Mouse (Mus musculus): ENCODE data around the gene Plekhg4. TPM values are rescaled to one million over a fixed set of nuclear protein-coding genes. Genes with fewer than 3 reads are reported as not detected.

Plekhg4 gene
- polyA plus RNA-seq, 1 experiment from 2014 or later, result 0.23 TPM

GRCm38 (mm10) chr8:105409947-105410346 lies 36.9 kb downstream of the Plekhg4 start:
- no peaks in the 10 kb centered on the region for H3K9me3 ChIP-seq (ENCODE audit: control insufficient read depth, low read length)
- no peak overlapping the region for H3K27ac ChIP-seq (replicated peaks in 1 of 2; ENCODE audit: control insufficient read depth in 1 of 2, insufficient read depth in 1 of 2, low read depth in 2 of 2, low read length in 2 of 2)
- no peaks in the 10 kb centered on the region for H3K36me3 ChIP-seq (ENCODE audit: control insufficient read depth, insufficient read depth, low read length)
- peaks cover 4 to 7% of the 10 kb centered on the region in 2 experiments for H3K4me1 ChIP-seq (ENCODE audit: control insufficient read depth in 2 of 2, insufficient read depth in 2 of 2, low read length in 2 of 2)
- H3K4me3 ChIP-seq (ENCODE audit: control insufficient read depth in 1 of 2, insufficient read depth in 1 of 2, low read depth in 1 of 2, low read length in 2 of 2), result no peak overlapping the region
- WGBS, result 90% methylated on average over 6 of the region's 6 CpGs
- H3K9ac ChIP-seq (ENCODE audit: low read length), result no peak overlapping the region
- no peak for ATAC-seq (ENCODE audit: insufficient number of reproducible peaks, insufficient read depth, low FRiP score, low read depth)
- no peak overlapping the region for H3K4me2 ChIP-seq (ENCODE audit: low read length)
- H3K27me3 ChIP-seq (ENCODE audit: control insufficient read depth, insufficient read depth, low read length), result peaks cover 28% of the 10 kb centered on the region

- peak within 1 kb of the TSS; percentile 64 for H3K4me2 ChIP-seq (ENCODE audit: low read length)
- 3% methylated on average over 33 of the region's 34 CpGs for WGBS
- no peaks in the 10 kb centered on the region for H3K36me3 ChIP-seq (ENCODE audit: control insufficient read depth, insufficient read depth, low read length)
- no peak within 1 kb of the TSS for H3K27ac ChIP-seq (replicated peaks in 1 of 2; ENCODE audit: control insufficient read depth in 1 of 2, insufficient read depth in 1 of 2, low read depth in 2 of 2, low read length in 2 of 2)
- H3K4me3 ChIP-seq (ENCODE audit: control insufficient read depth in 1 of 2, insufficient read depth in 1 of 2, low read depth in 1 of 2, low read length in 2 of 2), result peak within 1 kb of the TSS; percentile 16 to 31; a peak in 3 of 4 replicates
- H3K4me1 ChIP-seq (ENCODE audit: control insufficient read depth in 2 of 2, insufficient read depth in 2 of 2, low read length in 2 of 2), result peaks cover 4 to 7% of the 10 kb centered on the region in 2 experiments
- no peaks in the 10 kb centered on the region for H3K9me3 ChIP-seq (ENCODE audit: control insufficient read depth, low read length)
- peak; percentile 47; the same call in 1 of the 2 replicates for ATAC-seq (ENCODE audit: insufficient number of reproducible peaks, insufficient read depth, low FRiP score, low read depth)
- H3K9ac ChIP-seq (ENCODE audit: low read length), result no peak within 1 kb of the TSS
- H3K27me3 ChIP-seq (ENCODE audit: control insufficient read depth, insufficient read depth, low read length), result peaks cover 37% of the 10 kb centered on the region
These were observed 40.3 kb downstream of the Plekhg4 start, which contains the start of the genes Kctd19 and Lrrc36 for GRCm38 (mm10) chr8:105413391-105413790. Kctd19 (minus strand) TSS chr8:105413502. Lrrc36 (plus strand) TSS chr8:105413571.

GRCm38 (mm10) chr8:105418992-105419391 lies 45.9 kb downstream of the Plekhg4 start:
- no peak for ATAC-seq (ENCODE audit: insufficient number of reproducible peaks, insufficient read depth, low FRiP score, low read depth)
- Histone ChIP-seq H3K9me3 (ENCODE audit: control insufficient read depth, low read length) (no peaks in the 10 kb centered on the region), H3K4me1 (ENCODE audit: control insufficient read depth in 2 of 2, insufficient read depth in 2 of 2, low read length in 2 of 2) (no peaks in the 10 kb centered on the region), H3K27me3 (ENCODE audit: control insufficient read depth, insufficient read depth, low read length) (peaks cover 18% of the 10 kb centered on the region), H3K27ac (replicated peaks in 1 of 2; ENCODE audit: control insufficient read depth in 1 of 2, insufficient read depth in 1 of 2, low read depth in 2 of 2, low read length in 2 of 2) (no peak overlapping the region), H3K9ac (ENCODE audit: low read length) (no peak overlapping the region), H3K36me3 (ENCODE audit: control insufficient read depth, insufficient read depth, low read length) (no peaks in the 10 kb centered on the region), H3K4me2 (ENCODE audit: low read length) (no peak overlapping the region), H3K4me3 (ENCODE audit: control insufficient read depth in 1 of 2, insufficient read depth in 1 of 2, low read depth in 1 of 2, low read length in 2 of 2) (no peak overlapping the region)
- WGBS, result 81% methylated on average over 2 of the region's 2 CpGs

DNA sequence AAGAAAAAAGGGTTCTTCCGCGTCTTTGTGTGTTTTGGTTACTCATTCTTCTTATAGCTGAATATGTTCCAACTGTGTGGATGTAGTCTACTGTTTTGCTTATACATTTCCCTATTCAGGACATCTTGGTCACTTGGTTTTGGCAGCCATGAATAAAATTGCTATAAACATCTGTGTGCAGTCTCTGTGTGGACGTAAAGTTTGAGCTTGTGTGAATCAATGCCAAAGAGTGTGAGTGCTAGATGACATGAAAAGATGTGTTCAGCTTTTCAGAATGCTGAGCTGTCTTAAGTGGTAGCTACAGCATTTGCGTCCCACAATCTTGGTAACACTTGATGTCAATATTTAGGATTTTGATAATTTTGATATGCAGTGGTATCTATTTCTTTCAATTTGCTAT lies 46.7 kb downstream of the Plekhg4 start:
- H3K9ac ChIP-seq (ENCODE audit: low read length), result no peak overlapping the region
- no peaks in the 10 kb centered on the region for H3K4me1 ChIP-seq (ENCODE audit: control insufficient read depth in 2 of 2, insufficient read depth in 2 of 2, low read length in 2 of 2)
- no peaks in the 10 kb centered on the region for H3K36me3 ChIP-seq (ENCODE audit: control insufficient read depth, insufficient read depth, low read length)
- ATAC-seq (ENCODE audit: insufficient number of reproducible peaks, insufficient read depth, low FRiP score, low read depth), result no peak
- H3K9me3 ChIP-seq (ENCODE audit: control insufficient read depth, low read length), result no peaks in the 10 kb centered on the region
- no peak overlapping the region for H3K4me2 ChIP-seq (ENCODE audit: low read length)
- H3K4me3 ChIP-seq (ENCODE audit: control insufficient read depth in 1 of 2, insufficient read depth in 1 of 2, low read depth in 1 of 2, low read length in 2 of 2), result no peak overlapping the region
- WGBS, result 84% methylated on average over 4 of the region's 4 CpGs
- H3K27me3 ChIP-seq (ENCODE audit: control insufficient read depth, insufficient read depth, low read length), result 0 out of 2 replicates have a peak, but pooled peaks cover 10% of the 10 kb centered on the region
- H3K27ac ChIP-seq (replicated peaks in 1 of 2; ENCODE audit: control insufficient read depth in 1 of 2, insufficient read depth in 1 of 2, low read depth in 2 of 2, low read length in 2 of 2), result no peak overlapping the region

- Histone ChIP-seq H3K27ac (replicated peaks in 1 of 2; ENCODE audit: control insufficient read depth in 1 of 2, insufficient read depth in 1 of 2, low read depth in 2 of 2, low read length in 2 of 2) (no peak overlapping the region), H3K4me1 (ENCODE audit: control insufficient read depth in 2 of 2, insufficient read depth in 2 of 2, low read length in 2 of 2) (no peaks in the 10 kb centered on the region), H3K36me3 (ENCODE audit: control insufficient read depth, insufficient read depth, low read length) (no peaks in the 10 kb centered on the region), H3K4me2 (ENCODE audit: low read length) (no peak overlapping the region), H3K27me3 (ENCODE audit: control insufficient read depth, insufficient read depth, low read length) (no peaks in the 10 kb centered on the region), H3K9ac (ENCODE audit: low read length) (no peak overlapping the region), H3K9me3 (ENCODE audit: control insufficient read depth, low read length) (no peaks in the 10 kb centered on the region), H3K4me3 (ENCODE audit: control insufficient read depth in 1 of 2, insufficient read depth in 1 of 2, low read depth in 1 of 2, low read length in 2 of 2) (no peak overlapping the region)
- 60% methylated on average over 1 of the region's 1 CpGs for WGBS
- ATAC-seq (ENCODE audit: insufficient number of reproducible peaks, insufficient read depth, low FRiP score, low read depth), result no peak
These were observed 48.9 kb downstream of the Plekhg4 start for GRCm38 (mm10) chr8:105422006-105422405.

DNA sequence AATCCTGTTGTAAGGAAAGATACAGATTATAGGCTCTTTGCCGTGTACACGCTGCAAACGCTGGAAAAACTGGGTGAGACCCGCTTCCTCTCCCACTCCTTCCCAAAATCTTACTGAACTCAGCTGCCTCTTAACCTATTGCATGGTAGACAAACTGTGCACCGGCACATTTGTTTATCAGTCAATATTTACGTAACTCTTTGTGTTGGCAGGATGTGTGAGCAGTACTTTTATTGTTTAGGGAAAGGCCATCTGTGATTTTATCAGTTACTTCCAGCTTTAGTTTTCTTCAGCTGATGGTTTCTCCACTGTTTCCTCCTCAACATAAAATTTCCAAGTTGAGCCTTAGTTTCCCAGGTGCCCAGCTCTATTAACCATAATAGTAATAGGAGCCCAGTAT lies 53.8 kb downstream of the Plekhg4 start:
- WGBS, result 58% methylated on average over 6 of the region's 6 CpGs
- no peak overlapping the region for H3K4me2 ChIP-seq (ENCODE audit: low read length)
- H3K9ac ChIP-seq (ENCODE audit: low read length), result no peak overlapping the region
- no peaks in the 10 kb centered on the region for H3K9me3 ChIP-seq (ENCODE audit: control insufficient read depth, low read length)
- H3K4me3 ChIP-seq (ENCODE audit: control insufficient read depth in 1 of 2, insufficient read depth in 1 of 2, low read depth in 1 of 2, low read length in 2 of 2), result no peak overlapping the region
- H3K36me3 ChIP-seq (ENCODE audit: control insufficient read depth, insufficient read depth, low read length), result no peaks in the 10 kb centered on the region
- no peak overlapping the region for H3K27ac ChIP-seq (replicated peaks in 1 of 2; ENCODE audit: control insufficient read depth in 1 of 2, insufficient read depth in 1 of 2, low read depth in 2 of 2, low read length in 2 of 2)
- no peak for ATAC-seq (ENCODE audit: insufficient number of reproducible peaks, insufficient read depth, low FRiP score, low read depth)
- no peaks in the 10 kb centered on the region for H3K27me3 ChIP-seq (ENCODE audit: control insufficient read depth, insufficient read depth, low read length)
- no peaks in the 10 kb centered on the region for H3K4me1 ChIP-seq (ENCODE audit: control insufficient read depth in 2 of 2, insufficient read depth in 2 of 2, low read length in 2 of 2)

GRCm38 (mm10) chr8:105431743-105432515 lies 58.9 kb downstream of the Plekhg4 start:
- no peak for ATAC-seq (ENCODE audit: insufficient number of reproducible peaks, insufficient read depth, low FRiP score, low read depth)
- 63% methylated on average over 7 of the region's 7 CpGs for WGBS
- Histone ChIP-seq H3K36me3 (ENCODE audit: control insufficient read depth, insufficient read depth, low read length) (no peaks in the 10 kb centered on the region), H3K4me2 (ENCODE audit: low read length) (no peak overlapping the region), H3K4me1 (ENCODE audit: control insufficient read depth in 2 of 2, insufficient read depth in 2 of 2, low read length in 2 of 2) (no peaks in the 10 kb centered on the region), H3K9me3 (ENCODE audit: control insufficient read depth, low read length) (no peaks in the 10 kb centered on the region), H3K27ac (replicated peaks in 1 of 2; ENCODE audit: control insufficient read depth in 1 of 2, insufficient read depth in 1 of 2, low read depth in 2 of 2, low read length in 2 of 2) (no peak overlapping the region), H3K4me3 (ENCODE audit: control insufficient read depth in 1 of 2, insufficient read depth in 1 of 2, low read depth in 1 of 2, low read length in 2 of 2) (no peak overlapping the region), H3K9ac (ENCODE audit: low read length) (no peak overlapping the region), H3K27me3 (ENCODE audit: control insufficient read depth, insufficient read depth, low read length) (no peaks in the 10 kb centered on the region)

Data from heart, embryonic 14.5 days (tissue).